Mouse (Mus musculus) erythroblast, embryonic 14.5 days (primary cell): ENCODE results near the gene Lmod1.

Experiments
- GATA1 ChIP-seq: IDR thresholded peaks from 2 replicates; pipeline ENCODE4 v1.6.1; 2012; ENCODE audit warnings: low read length, inconsistent platforms, mixed read lengths
- TAL1 ChIP-seq: IDR thresholded peaks from 3 replicates; pipeline ENCODE4 v1.6.1; 2012; ENCODE audit warnings: low read length, inconsistent platforms, mixed read lengths

- TF ChIP-seq GATA1 (no peak), TAL1 (no peak)
Observed at GRCm38 (mm10) chr1:135379048-135379447, 54.4 kb downstream of the Lmod1 start.
